Mouse (Mus musculus): ENCODE results near the gene Alk. TPM values are rescaled to one million over a fixed set of nuclear protein-coding genes. Genes with fewer than 3 reads are reported as not detected.

Alk gene
- polyA plus RNA-seq, 1 experiment, result 2.2 TPM

DNA sequence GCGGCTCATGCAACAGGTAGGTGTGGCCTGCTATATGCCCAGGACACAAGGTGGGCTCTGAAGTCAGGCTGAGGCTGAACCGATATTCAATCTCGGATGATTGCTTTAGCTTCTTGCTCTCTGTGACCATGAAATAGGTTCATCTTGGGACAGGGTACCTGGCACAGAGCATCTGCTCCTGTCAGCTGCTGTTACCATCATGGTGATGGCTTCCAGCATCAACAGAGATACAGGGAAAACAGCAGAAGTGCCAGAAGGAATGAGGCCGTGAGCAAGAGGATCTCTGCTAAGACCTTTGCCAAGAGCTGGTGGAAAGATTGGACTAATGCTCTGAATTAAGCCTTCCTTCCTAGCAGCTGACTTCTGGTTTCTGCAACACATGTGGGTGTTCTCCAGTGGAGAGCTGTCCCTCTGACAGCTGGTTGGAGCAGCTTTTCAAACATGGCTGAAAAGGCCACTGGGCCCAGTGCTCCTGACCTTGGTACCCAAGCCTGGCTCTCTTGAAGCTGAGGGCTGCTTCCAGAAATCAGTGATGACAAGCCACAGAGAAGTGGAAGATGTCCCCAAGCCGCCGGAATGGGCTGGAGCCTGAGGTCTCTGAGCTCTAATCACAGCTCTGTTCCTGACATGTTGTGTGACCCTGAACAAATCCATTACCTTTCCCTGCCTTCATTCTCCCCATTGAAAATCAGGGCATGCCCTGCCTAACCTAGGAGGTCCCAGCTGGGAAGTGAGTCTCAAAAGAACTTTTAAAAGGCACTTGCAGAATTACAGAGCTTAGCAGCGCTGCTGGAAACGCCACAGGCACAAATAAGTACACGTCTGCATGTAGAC lies 615.5 kb downstream of the Alk start:
- no peaks in the 10 kb centered on the region for H3K4me1 ChIP-seq (ENCODE audit: control insufficient read depth, insufficient read depth, low read length)
- no peak overlapping the region for H3K27ac ChIP-seq (ENCODE audit: insufficient read depth, low read length)
- TF ChIP-seq CTCF (IDR thresholded peaks at IDR 0.05; ENCODE audit: extremely low read depth, insufficient read depth, low read length), result no peak
- no peak for TF ChIP-seq POLR2A (IDR thresholded peaks at IDR 0.05; ENCODE audit: extremely low read depth, insufficient read depth, low read length)
- H3K4me3 ChIP-seq (ENCODE audit: insufficient read depth, low read length), result no peak overlapping the region

DNA sequence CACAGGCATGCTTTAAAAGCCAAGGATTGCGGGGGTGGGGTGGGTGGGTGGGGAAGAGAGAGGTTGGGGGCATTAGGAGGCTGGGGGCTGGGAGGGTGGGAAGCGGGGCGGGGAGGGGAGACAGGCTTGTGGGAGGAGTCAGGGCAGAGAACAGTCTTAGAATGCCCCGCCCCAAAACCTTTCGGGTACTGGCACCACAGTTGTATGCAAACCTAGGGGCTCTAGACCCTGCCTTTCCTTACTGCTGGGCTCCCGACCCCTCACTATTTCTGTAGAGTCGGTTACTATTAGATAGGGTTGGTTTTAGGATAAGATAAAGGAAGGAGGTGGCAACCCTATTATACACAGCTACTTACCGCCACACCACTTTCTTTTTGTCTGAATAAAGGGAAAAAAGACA lies 617.4 kb downstream of the Alk start:
- TF ChIP-seq CTCF (IDR thresholded peaks at IDR 0.05; ENCODE audit: extremely low read depth, insufficient read depth, low read length) (no peak), POLR2A (IDR thresholded peaks at IDR 0.05; ENCODE audit: extremely low read depth, insufficient read depth, low read length) (no peak)
- Histone ChIP-seq H3K27ac (ENCODE audit: insufficient read depth, low read length) (no peak overlapping the region), H3K4me3 (ENCODE audit: insufficient read depth, low read length) (no peak overlapping the region), H3K4me1 (ENCODE audit: control insufficient read depth, insufficient read depth, low read length) (no peaks in the 10 kb centered on the region)

GRCm38 (mm10) chr17:71986456-71986855 lies 618.0 kb downstream of the Alk start:
- H3K4me3 ChIP-seq (ENCODE audit: insufficient read depth, low read length), result no peak overlapping the region
- no peak overlapping the region for H3K27ac ChIP-seq (ENCODE audit: insufficient read depth, low read length)
- TF ChIP-seq CTCF (IDR thresholded peaks at IDR 0.05; ENCODE audit: extremely low read depth, insufficient read depth, low read length) (no peak), POLR2A (IDR thresholded peaks at IDR 0.05; ENCODE audit: extremely low read depth, insufficient read depth, low read length) (no peak)
- no peaks in the 10 kb centered on the region for H3K4me1 ChIP-seq (ENCODE audit: control insufficient read depth, insufficient read depth, low read length)

- no peak overlapping the region for H3K27ac ChIP-seq (ENCODE audit: insufficient read depth, low read length)
- no peak for TF ChIP-seq POLR2A (IDR thresholded peaks at IDR 0.05; ENCODE audit: extremely low read depth, insufficient read depth, low read length)
- no peak for TF ChIP-seq CTCF (IDR thresholded peaks at IDR 0.05; ENCODE audit: extremely low read depth, insufficient read depth, low read length)
- no peaks in the 10 kb centered on the region for H3K4me1 ChIP-seq (ENCODE audit: control insufficient read depth, insufficient read depth, low read length)
- no peak overlapping the region for H3K4me3 ChIP-seq (ENCODE audit: insufficient read depth, low read length)
Observed at GRCm38 (mm10) chr17:71981177-71981576, 623.2 kb downstream of the Alk start.

DNA sequence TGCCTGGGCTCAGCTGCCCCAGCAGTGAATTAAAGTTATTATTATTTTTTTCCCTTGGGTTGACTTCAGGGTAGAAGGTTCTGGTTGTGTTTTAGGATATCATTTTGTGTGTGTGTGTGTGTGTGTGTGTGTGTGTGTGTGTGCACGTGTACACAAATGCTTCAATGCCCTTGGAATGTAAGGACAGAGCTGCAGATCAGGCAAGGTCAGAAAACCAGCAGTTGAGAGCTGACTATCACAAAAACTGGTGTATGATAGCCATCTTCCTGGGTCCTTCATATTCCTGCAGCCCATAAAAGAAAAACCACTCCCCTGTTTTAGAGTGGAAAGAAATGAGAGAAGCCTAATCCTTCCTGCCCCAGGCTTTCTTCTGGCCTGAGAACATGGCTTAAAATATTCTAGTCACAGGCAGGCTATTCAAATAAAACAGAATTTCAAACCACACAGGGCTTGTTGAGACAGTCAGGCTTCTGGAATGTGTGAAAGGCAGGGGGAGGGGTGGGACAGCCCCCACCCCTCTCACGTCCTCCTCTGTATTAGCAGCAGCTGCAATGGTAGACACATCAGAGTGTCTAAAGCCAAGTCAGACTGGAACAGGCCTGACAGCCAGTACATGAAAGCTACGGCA lies 623.8 kb downstream of the Alk start:
- Histone ChIP-seq H3K4me1 (ENCODE audit: control insufficient read depth, insufficient read depth, low read length) (no peaks in the 10 kb centered on the region), H3K27ac (ENCODE audit: insufficient read depth, low read length) (no peak overlapping the region; the same call in 1 of the 2 replicates), H3K4me3 (ENCODE audit: insufficient read depth, low read length) (no peak overlapping the region)
- TF ChIP-seq POLR2A (IDR thresholded peaks at IDR 0.05; ENCODE audit: extremely low read depth, insufficient read depth, low read length) (no peak), CTCF (IDR thresholded peaks at IDR 0.05; ENCODE audit: extremely low read depth, insufficient read depth, low read length) (no peak)

DNA sequence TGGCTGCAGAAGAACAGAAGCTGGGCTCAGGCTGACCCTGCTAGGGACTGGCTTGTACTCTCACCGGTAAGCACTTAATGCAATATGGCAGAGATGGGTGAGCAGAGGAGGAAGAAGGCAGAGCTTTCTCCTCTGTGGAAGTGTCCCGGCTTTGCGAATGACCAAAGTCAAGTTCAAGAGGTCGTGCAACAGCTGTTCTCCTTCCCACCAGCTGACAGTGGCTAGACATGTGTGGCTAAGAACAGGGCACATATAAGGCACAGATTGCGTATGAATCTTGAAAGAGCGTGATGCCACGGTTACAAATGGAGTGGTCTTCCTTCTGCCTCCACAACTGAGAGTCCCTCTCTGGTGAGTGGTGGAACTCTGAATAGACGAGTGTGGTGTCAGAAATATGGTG lies 625.3 kb downstream of the Alk start:
- no peak overlapping the region for H3K27ac ChIP-seq (ENCODE audit: insufficient read depth, low read length)
- H3K4me3 ChIP-seq (ENCODE audit: insufficient read depth, low read length), result no peak overlapping the region
- H3K4me1 ChIP-seq (ENCODE audit: control insufficient read depth, insufficient read depth, low read length), result no peaks in the 10 kb centered on the region
- TF ChIP-seq POLR2A (IDR thresholded peaks at IDR 0.05; ENCODE audit: extremely low read depth, insufficient read depth, low read length), result no peak
- no peak for TF ChIP-seq CTCF (IDR thresholded peaks at IDR 0.05; ENCODE audit: extremely low read depth, insufficient read depth, low read length)

GRCm38 (mm10) chr17:71976661-71977060 lies 627.8 kb downstream of the Alk start:
- Histone ChIP-seq H3K4me3 (ENCODE audit: insufficient read depth, low read length) (no peak overlapping the region), H3K27ac (ENCODE audit: insufficient read depth, low read length) (no peak overlapping the region), H3K4me1 (ENCODE audit: control insufficient read depth, insufficient read depth, low read length) (no peaks in the 10 kb centered on the region)
- TF ChIP-seq POLR2A (IDR thresholded peaks at IDR 0.05; ENCODE audit: extremely low read depth, insufficient read depth, low read length), result no peak
- TF ChIP-seq CTCF (IDR thresholded peaks at IDR 0.05; ENCODE audit: extremely low read depth, insufficient read depth, low read length), result no peak

DNA sequence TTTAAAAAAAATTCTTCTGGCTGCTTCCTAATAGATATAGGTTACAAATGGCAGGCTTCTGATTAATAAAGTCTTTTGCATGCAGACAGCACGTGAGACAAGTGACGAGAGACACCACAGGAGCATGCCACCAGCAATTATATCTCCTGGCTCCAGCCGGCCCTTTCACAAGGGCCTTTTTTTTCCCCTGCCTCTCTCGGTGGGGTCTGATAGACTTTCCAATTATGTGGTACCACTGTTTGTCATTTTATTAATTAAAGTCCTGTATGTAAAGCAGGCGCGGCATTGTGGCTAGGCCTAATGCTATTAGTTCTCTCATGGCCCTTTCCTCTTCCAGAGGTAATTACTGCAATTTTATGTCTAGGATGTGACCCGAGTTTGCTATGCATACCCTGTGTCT lies 630.7 kb downstream of the Alk start:
- TF ChIP-seq CTCF (IDR thresholded peaks at IDR 0.05; ENCODE audit: extremely low read depth, insufficient read depth, low read length) (no peak), POLR2A (IDR thresholded peaks at IDR 0.05; ENCODE audit: extremely low read depth, insufficient read depth, low read length) (no peak)
- Histone ChIP-seq H3K27ac (ENCODE audit: insufficient read depth, low read length) (no peak overlapping the region), H3K4me1 (ENCODE audit: control insufficient read depth, insufficient read depth, low read length) (no peaks in the 10 kb centered on the region), H3K4me3 (ENCODE audit: insufficient read depth, low read length) (no peak overlapping the region)

DNA sequence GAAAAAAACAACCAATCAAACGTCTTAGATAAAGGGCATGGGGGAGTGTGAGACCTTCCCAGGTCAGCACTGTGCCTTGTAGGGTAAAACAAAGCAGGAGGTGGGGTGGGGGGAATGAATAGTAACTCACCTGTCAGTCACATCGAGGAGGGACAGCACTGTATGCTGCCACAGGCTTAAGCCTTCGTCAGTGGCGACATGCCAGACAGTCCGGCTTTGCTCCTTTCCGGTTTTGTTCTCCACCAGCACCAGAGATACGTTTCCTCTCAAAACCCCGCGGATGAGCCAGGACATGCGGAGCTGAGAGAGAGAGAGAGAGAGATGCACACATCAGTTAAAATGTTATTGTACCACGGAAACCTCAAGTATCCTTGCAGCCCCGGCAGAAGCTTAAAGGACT lies 637.1 kb downstream of the Alk start:
- Histone ChIP-seq H3K27ac (ENCODE audit: insufficient read depth, low read length) (no peak overlapping the region), H3K4me1 (ENCODE audit: control insufficient read depth, insufficient read depth, low read length) (no peaks in the 10 kb centered on the region)

More for the DNA sequence above, 637.1 kb downstream of the Alk start:
- H3K4me3 ChIP-seq (ENCODE audit: insufficient read depth, low read length), result no peak overlapping the region
- TF ChIP-seq POLR2A (IDR thresholded peaks at IDR 0.05; ENCODE audit: extremely low read depth, insufficient read depth, low read length), result no peak
- no peak for TF ChIP-seq CTCF (IDR thresholded peaks at IDR 0.05; ENCODE audit: extremely low read depth, insufficient read depth, low read length)
